Mouse (Mus musculus) hindbrain, embryonic 10.5 days (tissue): ENCODE results near the gene Gje1. TPM values are rescaled to one million over a fixed set of nuclear protein-coding genes. Genes with fewer than 3 reads are reported as not detected.

Experiments
- polyA plus RNA-seq: library from polyadenylated mRNA; unstranded; fragments of >200 nt; fragmentation: Nextera tagmentation; extraction: Ambion mirVana; gene quantifications from 2 replicates; pipeline ENCODE4 v1.2.1, GENCODE M21; 2016

Gene Gje1
- polyA plus RNA-seq, 1 experiment from 2014 or later = not detected

Other genes starting within 250 kb of the Gje1 start
- gene Adgrg6, start 172.6 kb downstream of the Gje1 start, polyA plus RNA-seq = 0.46 and 0.90 TPM in 2 replicates
- gene Vta1, start 12.7 kb downstream of the Gje1 start, polyA plus RNA-seq = 154 and 196 TPM in 2 replicates
- gene Nmbr, start 12.6 kb downstream of the Gje1 start, polyA plus RNA-seq = 0.60 and 1.2 TPM in 2 replicates